Mouse (Mus musculus) natural killer cell, adult 2 months (primary cell): Measurements from ENCODE around the gene Kcnv2.

Experiments used
- DNase-seq, 2 experiments: peaks; one replicate each; pipeline ENCODE4 v3.0.0; 2022; ENCODE audit warnings: low spot score in 2 of 2

Kcnv2 gene

DNA sequence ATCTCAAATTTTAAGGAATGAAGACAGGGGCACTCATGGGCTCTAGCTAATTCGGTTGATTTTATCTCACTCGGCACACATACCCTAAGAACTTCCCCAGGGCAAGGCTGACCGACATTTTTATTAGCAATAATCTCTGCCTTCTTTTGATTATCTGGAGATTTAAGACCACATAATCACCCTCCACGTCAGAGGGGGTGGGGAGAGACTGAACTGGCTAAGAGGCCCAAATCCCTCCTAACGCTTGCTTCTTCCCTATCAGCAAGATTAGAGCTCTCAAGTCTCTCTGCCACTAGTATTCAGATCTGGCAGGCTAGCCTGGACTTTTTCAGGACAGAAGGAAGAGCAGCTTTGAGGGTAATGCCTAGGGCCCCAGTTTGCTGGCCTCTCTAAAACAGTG is at the start of gene Kcnv2:
TSS of gene Kcnv2 (plus strand) at position 308 of the 400 bp plus-strand sequence.
- no peak for DNase-seq

DNA sequence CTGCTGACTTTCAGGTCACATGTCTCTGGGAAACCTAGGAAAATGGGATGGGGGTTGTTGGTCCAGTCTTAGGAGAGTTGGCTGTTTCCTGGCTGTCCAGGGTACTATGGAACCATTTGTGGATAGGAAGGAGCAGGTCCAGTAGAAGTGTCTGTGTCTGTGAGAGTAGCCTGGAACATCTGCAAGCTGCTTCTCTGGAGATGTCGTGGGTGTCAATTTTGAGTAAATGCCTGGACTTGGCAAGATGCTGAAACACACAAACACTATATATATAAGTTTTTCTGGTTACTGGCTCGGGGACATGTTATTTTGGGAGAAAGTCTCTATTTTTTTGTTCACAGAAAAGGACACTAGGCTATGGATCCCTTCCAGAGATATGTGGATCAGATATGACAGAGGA is 49.0 kb upstream of the Kcnv2 start:
- no peak for DNase-seq

DNA sequence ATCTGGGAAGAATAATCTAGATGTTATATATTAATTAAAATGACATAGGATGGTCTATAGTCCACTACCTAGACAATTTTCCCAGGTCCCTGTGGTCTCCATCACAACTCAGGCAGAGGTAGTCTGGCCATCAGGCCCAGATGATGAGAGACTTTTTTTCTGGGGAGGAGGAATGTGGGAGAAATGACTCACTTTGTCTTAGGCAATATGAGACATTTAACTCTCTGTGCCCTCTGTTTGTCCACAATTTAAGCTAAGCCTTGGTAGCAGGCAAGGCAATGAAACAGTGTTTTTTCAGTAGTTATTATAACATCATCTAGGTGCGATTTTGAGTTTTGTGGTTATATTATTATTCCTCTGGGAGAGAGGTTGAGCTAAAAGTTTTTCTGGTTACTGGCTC is 48.0 kb upstream of the Kcnv2 start:
- no peak for DNase-seq

DNA sequence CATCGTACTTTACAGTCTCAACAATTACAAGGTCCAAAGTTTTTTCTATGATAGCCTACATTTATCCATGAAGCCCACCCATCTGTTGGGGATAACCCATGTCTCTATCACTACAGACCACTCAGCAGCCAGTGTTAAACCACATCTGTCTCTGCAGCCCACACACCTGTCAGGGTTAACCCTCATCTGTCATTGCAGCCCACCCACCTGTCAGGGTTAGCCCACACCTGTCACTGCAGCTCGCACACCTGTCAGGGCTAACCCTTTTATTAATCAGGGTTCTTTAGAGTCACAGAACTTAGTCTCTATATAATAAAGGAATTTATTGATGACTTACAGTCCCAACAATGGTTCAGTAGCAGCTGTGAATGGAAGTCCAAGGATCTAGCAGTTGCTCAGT is 43.2 kb upstream of the Kcnv2 start:
- DNase-seq = no peak

DNA sequence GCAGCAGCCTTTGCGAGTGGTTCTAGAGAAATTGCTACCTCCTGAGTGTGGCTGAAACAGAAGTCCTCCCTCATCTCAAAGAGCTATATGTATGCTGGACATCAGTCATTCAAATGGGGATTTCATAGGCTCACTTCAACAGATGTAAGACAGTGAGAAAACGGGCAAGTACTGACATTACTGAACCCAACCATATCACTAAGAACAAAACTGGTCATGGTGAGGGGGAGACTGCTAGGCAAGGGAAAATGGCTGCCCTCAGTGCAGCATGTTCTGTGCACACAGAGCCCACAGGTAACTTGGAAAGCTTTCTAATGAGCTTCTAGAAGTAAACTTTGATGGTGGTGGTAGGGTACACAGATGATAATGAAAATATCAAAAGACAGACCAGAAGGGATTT is 12.3 kb upstream of the Kcnv2 start:
- no peak for DNase-seq

DNA sequence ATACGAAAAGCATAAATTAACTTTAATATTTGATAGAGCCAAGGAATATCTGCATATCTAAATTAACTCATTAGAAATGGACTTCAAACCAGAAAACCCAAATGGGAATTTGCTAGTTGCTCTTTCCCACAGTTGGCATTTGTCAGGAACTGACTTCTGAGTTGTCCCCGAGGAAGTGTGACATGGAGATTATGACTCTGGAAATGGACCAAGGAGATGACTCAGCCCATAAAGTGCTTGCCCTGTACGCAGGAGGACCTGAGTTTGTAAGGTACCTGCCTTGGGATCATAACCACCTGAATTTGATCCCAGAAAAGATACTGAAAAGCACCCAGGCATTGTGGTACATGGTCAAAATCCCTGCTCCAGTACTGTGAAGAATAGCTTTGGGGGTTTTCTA is 11.1 kb upstream of the Kcnv2 start:
- no peak for DNase-seq

DNA sequence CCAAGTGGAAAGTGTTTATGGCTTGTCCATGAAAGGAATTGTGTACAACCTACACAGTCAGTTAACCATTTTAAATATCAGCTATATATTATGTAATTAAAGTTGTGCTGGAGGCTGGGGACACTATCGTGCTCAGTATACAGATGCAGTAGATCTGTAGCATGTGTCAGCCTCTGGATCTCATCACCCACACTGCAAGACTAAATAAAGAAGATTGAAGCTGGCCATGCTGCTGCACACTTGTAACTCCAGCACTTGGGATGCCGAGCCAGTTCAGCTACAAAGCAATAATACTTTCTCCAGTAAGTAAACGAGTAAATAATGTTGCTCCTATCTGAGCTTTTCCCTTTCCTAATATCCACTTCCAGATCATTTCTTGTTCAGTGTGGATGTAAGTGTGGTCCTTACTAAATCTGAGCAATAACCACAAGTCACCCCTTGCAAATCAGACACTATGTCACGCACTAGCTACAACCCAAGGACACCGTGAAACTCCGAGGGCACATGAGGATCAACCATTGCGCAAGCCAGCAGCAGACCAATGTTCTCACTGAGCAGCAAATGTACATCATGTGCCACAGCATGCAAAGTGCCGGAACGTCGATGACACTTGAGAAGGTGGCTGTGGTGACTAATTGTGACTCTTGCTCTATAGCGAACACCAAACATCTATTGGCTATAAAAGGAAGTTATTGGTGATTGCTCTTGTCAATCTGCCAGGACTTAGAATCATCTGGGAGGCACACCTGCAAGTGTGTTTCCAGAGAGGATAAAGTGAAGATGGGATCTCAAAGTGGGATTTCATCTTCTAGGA is 9.9 kb upstream of the Kcnv2 start:
- DNase-seq = no peak

DNA sequence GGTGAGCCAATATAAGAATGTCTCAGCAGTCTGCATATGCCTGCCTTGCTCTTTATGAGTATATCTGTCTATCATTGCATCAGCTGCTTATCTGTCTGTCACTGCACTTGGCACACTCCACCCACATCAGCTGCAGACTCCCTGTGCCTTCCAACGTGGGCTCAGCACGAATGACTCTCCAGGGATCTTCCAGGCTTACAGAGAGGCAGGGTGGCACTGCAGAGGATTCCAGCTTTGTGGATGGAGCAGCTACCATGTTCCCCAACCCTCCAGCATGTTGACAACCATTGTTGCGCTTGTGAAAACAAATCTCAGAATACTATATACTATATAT is 9.3 kb upstream of the Kcnv2 start:
- DNase-seq = no peak

DNA sequence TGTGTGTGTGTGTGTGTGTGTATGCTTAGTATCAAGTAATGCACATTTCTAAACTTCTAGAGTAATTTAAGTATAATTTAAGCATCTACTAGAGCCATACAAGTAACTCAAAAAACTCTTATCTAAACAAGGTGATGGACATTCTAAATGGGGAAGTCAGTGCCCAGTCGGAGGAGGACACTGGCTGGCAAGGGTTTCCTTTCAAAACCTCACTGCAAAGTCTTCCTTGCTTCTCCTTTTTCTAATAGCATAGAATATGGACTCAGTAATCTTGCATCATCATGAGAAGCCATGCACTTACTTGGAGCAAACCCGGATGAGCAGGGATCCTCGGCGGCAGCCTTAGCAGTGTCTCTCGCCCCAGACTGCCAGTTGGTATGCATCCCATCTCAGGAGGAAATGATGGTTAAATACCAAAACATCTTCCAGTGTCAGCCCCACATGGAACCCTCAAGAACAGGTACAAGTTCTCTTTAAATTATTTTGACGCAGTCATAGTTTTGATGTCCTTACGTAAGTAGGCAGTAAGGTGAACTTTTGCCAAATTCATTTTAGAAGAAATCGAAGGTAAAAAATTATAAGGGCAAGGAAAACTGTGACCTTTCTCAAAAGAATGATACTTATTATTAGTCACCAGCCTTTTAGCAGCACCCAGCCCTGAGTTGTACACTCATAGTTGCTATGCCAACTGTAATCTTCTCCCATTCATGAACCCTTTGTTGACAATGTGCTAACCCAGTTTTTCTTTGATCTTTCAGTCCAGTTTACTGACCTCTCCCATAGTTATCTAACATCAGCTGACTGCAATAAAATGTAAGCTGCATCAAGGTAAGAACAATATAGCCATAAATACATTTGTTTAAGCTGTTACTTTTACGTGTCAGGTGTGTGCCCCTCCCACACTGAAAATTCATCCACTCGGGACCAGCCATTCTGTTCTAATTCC is 5.8 kb upstream of the Kcnv2 start:
- no peak for DNase-seq

DNA sequence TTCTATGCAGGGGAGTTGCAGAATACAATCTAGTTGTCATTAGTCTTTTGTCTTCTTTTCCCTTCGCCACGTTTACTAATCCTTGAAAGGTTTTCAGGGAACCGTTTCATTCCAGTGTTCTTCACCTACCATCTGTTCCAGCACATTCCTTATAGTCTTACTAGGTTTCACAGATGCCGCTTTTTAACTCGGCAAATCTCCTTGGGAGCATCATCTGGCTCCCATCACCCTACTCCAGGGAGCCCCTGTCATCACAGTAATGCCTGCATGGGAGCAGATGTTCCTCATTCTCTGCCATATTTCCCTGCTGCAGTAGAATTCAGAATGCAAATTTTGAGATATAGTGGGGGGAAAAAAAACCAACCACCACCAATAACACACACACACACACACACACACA is 5.1 kb upstream of the Kcnv2 start:
- no peak for DNase-seq

DNA sequence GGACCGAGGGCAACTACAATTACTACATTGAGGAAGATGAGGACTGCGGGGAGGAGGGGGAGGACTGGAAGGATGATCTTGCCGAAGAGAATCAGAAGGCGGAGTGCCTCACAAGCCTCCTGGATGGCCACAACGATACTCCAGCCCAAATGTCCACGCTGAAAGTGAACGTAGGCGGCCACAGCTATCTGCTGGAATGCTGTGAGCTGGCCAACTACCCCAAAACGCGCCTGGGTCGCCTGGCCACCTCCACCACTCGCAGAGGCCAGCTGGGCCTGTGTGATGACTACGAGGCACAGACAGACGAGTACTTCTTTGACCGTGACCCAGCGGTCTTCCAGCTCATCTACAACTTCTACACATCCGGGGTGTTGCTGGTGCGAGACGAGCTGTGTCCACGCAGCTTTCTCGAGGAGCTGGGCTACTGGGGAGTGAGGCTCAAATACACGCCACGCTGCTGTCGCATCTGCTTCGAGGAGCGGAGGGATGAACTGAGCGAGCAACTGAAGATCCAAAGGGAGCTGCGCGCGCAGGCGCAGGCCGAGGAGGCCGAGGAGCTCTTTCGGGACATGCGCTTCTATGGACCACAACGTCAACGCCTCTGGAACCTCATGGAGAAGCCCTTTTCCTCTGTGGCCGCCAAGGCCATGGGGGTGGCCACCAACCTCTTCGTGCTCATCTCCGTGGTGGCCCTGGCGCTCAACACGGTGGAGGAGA is 681 bp downstream of the Kcnv2 start:
- DNase-seq = no peak

DNA sequence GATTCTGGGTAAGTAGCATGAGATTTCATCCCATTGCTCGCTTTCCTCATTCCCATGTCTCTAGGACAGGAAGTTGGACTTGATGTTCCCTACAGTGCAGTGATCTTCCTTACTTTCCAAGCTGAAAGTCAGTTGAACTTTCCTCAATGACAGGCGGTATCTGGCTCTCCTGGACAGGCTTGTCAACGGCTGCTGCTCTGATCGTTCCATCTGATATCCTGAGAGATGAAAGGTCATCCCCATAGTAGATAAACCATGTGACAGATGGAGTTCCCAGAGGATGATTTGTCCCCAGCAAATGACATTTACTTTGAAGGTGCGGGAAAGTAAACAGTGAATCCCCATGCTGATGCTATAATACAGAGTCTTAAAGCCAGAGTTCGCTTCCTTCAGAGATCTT is 3.2 kb downstream of the Kcnv2 start:
- no peak for DNase-seq

DNA sequence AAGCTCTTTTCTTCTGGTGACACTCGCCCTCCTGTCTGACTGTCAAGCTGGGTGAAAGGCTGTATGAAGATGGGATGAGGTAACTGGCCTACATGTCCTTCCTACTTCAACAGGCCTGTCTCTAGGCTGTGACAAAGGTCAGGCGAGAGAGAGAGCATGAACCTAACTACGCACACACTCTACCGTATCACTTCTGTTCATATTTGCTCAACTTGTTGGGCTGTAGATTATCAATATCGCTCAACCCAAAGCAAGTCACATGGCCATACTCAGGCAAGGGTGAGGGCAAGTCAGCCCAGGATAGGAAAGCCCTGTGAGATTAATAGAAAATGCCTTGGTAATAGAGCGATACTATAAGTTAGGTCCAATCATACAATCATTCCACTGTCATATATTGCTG is 5.2 kb downstream of the Kcnv2 start:
- DNase-seq = no peak

DNA sequence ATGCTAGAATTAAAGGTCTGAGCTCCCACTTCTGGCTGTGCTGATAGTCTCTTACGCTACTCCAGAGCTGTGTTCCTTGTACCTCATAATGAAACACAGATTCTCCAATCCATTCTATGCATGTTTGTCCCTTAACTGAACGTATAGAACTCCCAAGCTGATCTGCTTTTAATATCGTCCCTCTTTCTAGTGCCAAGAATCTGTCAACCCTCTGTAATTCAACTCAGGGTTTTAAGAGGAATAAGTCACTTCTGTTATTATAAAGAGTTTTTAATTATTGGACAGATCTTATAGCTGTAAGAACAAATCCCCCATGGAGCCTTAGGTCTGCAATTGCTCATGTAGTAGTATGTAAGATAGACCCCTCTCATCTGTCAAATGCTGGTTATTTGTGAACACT is 5.8 kb downstream of the Kcnv2 start:
- no peak for DNase-seq

DNA sequence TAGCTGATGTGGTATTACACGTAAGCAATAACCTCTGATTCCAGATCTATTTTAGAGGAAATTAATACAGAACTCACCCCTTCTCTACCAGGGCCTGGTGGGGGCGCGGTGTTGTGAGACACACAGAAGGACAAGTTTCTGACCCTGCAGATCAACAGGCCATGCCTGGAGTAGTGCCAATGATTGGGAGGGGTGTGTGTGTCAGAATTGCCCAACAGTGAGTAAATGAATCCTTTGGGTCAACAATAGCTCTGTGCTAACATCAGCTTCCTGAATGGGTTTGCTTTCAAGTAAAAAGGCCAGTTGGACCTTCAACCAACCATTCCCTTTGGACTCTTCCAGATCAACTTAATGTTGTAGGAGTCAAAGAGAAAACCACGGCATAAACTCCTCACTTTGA is 6.3 kb downstream of the Kcnv2 start:
- no peak for DNase-seq

DNA sequence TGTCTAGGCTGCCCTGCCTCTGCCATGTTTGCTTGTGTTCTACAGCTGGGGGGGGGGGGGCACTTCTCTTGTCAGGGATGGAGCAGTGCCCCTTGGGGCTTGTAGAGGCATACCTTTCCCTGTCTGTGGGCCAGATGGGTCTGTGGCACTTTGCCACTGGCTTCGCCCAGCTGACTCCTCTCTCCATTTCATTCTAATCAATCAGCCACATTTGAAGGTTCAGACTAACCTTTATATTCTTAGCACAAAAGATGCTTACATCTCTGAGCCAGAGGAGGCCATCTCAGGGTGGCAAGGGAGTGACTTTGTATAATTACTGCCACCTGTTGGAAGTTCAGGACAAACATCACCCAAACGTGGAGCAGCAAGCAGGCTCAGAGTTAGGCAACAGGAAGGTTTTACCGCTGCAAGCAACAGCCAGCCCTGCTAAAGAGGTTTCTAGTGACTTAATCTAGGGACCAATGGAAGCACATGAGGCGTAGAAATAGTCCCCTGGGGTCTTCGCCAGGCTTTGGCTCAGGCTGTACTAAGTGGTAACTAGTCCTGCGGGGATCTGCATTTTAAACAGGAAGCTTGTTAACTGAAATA is 9.9 kb downstream of the Kcnv2 start:
- DNase-seq = no peak

DNA sequence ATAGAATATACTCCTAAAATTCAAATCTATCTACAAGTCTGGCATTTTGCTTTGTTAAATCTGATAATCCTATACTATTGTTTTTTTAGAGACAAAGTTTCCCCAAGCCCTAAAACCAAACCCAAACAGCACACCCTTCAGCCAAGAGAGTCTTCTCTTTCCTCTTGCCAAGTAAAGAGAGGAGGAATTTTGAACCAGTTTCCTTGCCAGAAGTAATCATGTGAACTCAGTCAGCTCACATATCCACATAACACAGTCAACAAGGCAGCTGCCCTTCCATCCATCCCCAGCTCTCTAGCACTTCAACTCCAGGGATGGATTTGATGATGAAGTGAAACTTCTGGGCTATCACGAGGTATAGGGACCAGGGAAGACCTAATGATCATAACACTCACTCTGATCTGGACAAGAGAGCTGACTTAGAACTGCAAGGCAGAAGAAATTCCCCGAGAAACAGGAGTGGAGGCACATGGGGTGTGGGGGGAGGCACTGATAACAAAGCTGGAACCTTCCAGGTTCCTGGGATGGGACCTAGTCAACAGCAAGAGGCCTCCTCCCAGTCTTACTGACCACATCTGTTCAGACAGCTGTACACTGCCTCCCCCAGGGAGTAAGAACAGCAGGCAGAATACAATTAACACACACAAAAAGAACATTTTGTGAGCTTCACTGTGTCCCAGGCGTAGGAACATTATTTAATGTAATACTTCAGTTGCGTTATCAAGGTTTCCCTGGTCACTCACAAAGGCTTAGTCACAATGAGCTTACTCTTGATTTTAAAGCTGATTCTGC is 13.9 kb downstream of the Kcnv2 start:
- no peak for DNase-seq

DNA sequence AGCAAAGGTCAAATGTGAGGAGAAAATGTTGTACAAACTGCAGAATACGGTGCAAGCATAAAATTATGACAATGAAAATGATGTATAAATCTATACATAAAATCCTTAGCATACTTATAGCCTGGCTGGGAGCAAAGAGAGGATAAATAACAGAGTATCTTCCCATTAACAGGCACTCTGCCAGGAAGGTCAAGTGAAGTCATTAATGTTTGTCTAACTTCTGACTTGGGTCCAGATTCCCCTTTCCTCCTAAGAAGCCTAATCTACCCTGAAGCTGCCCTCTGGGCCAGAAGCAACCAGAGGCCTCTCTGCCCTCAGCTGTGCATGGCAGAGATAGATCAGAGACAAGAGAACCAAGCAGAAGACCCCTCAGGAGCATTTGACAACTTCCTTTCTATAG is 24.1 kb downstream of the Kcnv2 start:
- DNase-seq = no peak

DNA sequence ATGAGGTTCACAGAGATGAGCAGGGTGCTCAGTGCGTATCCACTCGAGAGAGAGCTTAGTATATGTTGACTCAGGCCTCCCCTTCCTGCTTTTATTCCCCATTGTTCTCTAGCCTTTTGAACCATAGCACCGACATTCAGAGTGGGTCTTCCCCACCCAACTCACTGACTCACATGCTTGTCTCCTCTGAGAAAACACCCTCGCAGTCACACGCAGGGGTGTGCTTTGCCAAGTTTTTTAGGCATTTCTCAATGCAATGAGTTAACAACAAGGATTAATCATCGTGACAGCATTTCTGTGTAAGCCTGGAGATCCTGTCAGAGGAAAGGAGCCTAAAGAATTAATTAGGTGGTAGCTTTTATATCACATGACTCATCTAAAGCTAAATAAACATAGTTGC is 29.3 kb downstream of the Kcnv2 start:
- no peak for DNase-seq

DNA sequence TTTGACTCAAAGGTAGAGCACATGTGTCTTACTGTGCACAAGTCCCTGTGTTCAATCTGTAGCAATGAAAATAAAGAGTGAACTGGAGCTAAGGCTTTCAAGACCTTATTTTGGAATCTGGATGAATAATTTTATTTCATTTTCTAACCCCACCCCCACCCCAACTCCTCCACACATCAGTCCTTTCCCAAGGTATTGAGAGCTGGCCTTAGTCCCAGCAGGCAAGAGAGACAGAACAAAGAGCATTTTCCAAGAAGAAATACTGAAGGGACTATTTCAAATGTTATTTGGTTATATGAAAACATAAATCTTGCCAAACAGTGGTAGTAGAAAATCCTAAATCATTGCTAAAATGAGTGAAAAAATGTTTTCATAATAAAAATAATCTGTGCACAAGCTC is 38.0 kb downstream of the Kcnv2 start:
- DNase-seq = no peak

DNA sequence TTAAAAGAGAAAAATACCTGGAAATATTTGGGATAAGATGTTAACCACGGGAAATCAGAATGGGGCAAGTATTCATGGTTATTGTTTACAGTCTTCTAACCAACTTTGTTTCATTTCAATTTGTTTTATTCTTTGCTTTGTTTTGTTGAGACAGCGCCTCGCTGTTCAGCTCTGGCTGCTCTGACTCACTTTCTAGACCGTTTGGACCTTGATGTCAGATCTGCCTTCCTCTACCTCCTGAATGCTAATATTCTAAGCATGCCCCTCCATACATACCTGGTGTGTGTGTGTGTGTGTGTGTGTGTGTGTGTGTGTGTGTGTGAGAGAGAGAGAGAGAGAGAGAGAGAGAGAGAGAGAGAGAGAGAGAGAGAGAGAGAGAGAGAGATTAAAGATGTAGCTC is 41.5 kb downstream of the Kcnv2 start:
- DNase-seq = no peak
